Mouse (Mus musculus) thymus, postnatal 36 days (tissue): Measurements from ENCODE around the gene Camk2n1.
"Not testable (repeated sequence)": the region's sequence is repeated elsewhere in the genome, so short reads cannot be mapped to it uniquely, and the experiment has no call there.

ENCODE experiments used
- DNase-seq, 2 experiments: peaks; one replicate each; pipeline ENCODE4 v3.0.0; 2022; ENCODE audit warnings: mixed read lengths in 2 of 2

Gene Camk2n1

GRCm38 (mm10) chr4:138453753-138454570 is at the start of gene Camk2n1:
Gene Camk2n1, plus strand, starts transcription at chr4:138454314.
- peak; percentile 37 to 57 for DNase-seq

GRCm38 (mm10) chr4:138404806-138405205 is 49.3 kb upstream of the Camk2n1 start:
- peak; percentile 16 to 22 for DNase-seq

- no peak for DNase-seq
Observed at GRCm38 (mm10) chr4:138407479-138408194, 46.5 kb upstream of the Camk2n1 start.

GRCm38 (mm10) chr4:138411011-138411410 is 43.1 kb upstream of the Camk2n1 start:
- DNase-seq = no peak

GRCm38 (mm10) chr4:138411504-138412121 is 42.5 kb upstream of the Camk2n1 start:
- DNase-seq = no peak

- DNase-seq = no peak
Observed at GRCm38 (mm10) chr4:138414725-138415124, 39.4 kb upstream of the Camk2n1 start.

GRCm38 (mm10) chr4:138415991-138416390 is 38.1 kb upstream of the Camk2n1 start:
- no peak for DNase-seq

- DNase-seq = no peak
Observed at GRCm38 (mm10) chr4:138416414-138416813, 37.7 kb upstream of the Camk2n1 start.

- DNase-seq = no peak
Observed at GRCm38 (mm10) chr4:138417882-138418281, 36.2 kb upstream of the Camk2n1 start.

GRCm38 (mm10) chr4:138418340-138418957 is 35.7 kb upstream of the Camk2n1 start:
- no peak for DNase-seq

GRCm38 (mm10) chr4:138425028-138425427 is 29.1 kb upstream of the Camk2n1 start:
- DNase-seq = no peak

GRCm38 (mm10) chr4:138425604-138426003 is 28.5 kb upstream of the Camk2n1 start:
- not testable (repeated sequence) for DNase-seq

GRCm38 (mm10) chr4:138426778-138427705 is 27.1 kb upstream of the Camk2n1 start:
- DNase-seq = peak; percentile 37 to 51

GRCm38 (mm10) chr4:138429778-138430177 is 24.3 kb upstream of the Camk2n1 start:
- DNase-seq = peak in 1 of 2 experiments; percentile 21

GRCm38 (mm10) chr4:138431340-138431739 is 22.8 kb upstream of the Camk2n1 start:
- no peak for DNase-seq

GRCm38 (mm10) chr4:138434347-138435316 is 19.5 kb upstream of the Camk2n1 start, which contains the start of gene Mul1:
Gene Mul1, plus strand, starts transcription at chr4:138434671.
- DNase-seq = peak; percentile 93 to 94

- DNase-seq = no peak
Observed at GRCm38 (mm10) chr4:138440062-138440461, 14.1 kb upstream of the Camk2n1 start.

GRCm38 (mm10) chr4:138444941-138445340 is 9.2 kb upstream of the Camk2n1 start:
- no peak for DNase-seq

GRCm38 (mm10) chr4:138446981-138447380 is 7.1 kb upstream of the Camk2n1 start:
- DNase-seq = no peak

GRCm38 (mm10) chr4:138447387-138447786 is 6.7 kb upstream of the Camk2n1 start:
- peak; percentile 81 to 87 for DNase-seq
